Mouse (Mus musculus) embryonic fibroblast, embryonic 13.5 days (primary cell): Measurements from ENCODE around the gene Kirrel3.

ENCODE experiments used
- CTCF ChIP-seq: IDR thresholded peaks from 2 replicates; pipeline ENCODE4 v1.5.1; 2011; ENCODE audit warnings: mild to moderate bottlenecking, control low read depth, low read length, moderate library complexity, borderline replicate concordance; ENCODE audit not compliant: insufficient read depth
- POLR2A ChIP-seq: IDR thresholded peaks from 2 replicates; pipeline ENCODE4 v1.6.1; 2011; ENCODE audit warnings: low read depth, mild to moderate bottlenecking, control low read depth, low read length, moderate library complexity

- no peak for TF ChIP-seq CTCF
- no peak for TF ChIP-seq POLR2A
Observed at GRCm38 (mm10) chr9:35026897-35027311, 541.2 kb downstream of the Kirrel3 start.
